Mouse (Mus musculus) hindbrain, embryonic 11.5 days (tissue): ENCODE measurements at regions not wholly inside any gene's neighbourhood (a gene's known extent, or its start where the extent isn't known, plus 50 kb on each side); places are given as distances from the start of the nearest gene placed in this dataset.

Experiments
- ATAC-seq: fragments of 200-750 bp; cut with Nextera tagmentation; 2 replicates; pipeline ENCODE4 v1.8.0; 2017; ENCODE audit warnings: mild to moderate bottlenecking, moderate TSS enrichment, moderate library complexity; ENCODE audit not compliant: low FRiP score
- DNase-seq: peaks from one replicate; pipeline ENCODE4 v3.0.0-alpha.2; 2015; ENCODE audit warnings: low spot score
- H3K27ac ChIP-seq: fragments of 300-500 bp; sonication (generic); 2 replicates; pipeline ENCODE4 v1.5.1; 2014; ENCODE audit warnings: mild to moderate bottlenecking, low read depth, low read length
- H3K27me3 ChIP-seq: fragments of 300-500 bp; sonication (generic); 2 replicates; pipeline ENCODE4 v1.6.1; 2014; ENCODE audit warnings: mild to moderate bottlenecking, low read length, moderate library complexity, mixed read lengths; ENCODE audit not compliant: control insufficient read depth, insufficient read depth
- H3K36me3 ChIP-seq: fragments of 300-500 bp; sonication (generic); 2 replicates; pipeline ENCODE4 v1.6.1; 2014; ENCODE audit warnings: mild to moderate bottlenecking, low read length, moderate library complexity, mixed read lengths; ENCODE audit not compliant: control insufficient read depth, insufficient read depth
- H3K4me1 ChIP-seq: fragments of 300-500 bp; sonication (generic); replicated peaks from 2 replicates; pipeline ENCODE4 v1.6.1; 2014; ENCODE audit warnings: low read length, mixed read lengths; ENCODE audit not compliant: control insufficient read depth, insufficient read depth
- H3K4me2 ChIP-seq: fragments of 300-500 bp; sonication (generic); replicated peaks from 2 replicates; pipeline ENCODE4 v1.6.1; 2014; ENCODE audit warnings: mild to moderate bottlenecking, low read depth, low read length
- H3K4me3 ChIP-seq: fragments of 300-500 bp; sonication (generic); 2 replicates; pipeline ENCODE4 v1.5.1; 2014; ENCODE audit warnings: low read depth, low read length
- H3K9ac ChIP-seq: fragments of 300-500 bp; sonication (generic); 2 replicates; pipeline ENCODE4 v1.6.1; 2014; ENCODE audit warnings: low read depth, low read length
- H3K9me3 ChIP-seq: fragments of 300-500 bp; sonication (generic); 2 replicates; pipeline ENCODE4 v1.6.1; 2016; ENCODE audit warnings: low read length; ENCODE audit not compliant: control insufficient read depth
- WGBS: fragments of 180-500 bp; shearing (Covaris S2); extraction: QIAGEN DNeasy Blood & Tissue Kit; methylation state at CpG from one replicate; pipeline ENCODE4 v1.1.7; 2014; 5-methylcytosine and 5-hydroxymethylcytosine counted together

DNA sequence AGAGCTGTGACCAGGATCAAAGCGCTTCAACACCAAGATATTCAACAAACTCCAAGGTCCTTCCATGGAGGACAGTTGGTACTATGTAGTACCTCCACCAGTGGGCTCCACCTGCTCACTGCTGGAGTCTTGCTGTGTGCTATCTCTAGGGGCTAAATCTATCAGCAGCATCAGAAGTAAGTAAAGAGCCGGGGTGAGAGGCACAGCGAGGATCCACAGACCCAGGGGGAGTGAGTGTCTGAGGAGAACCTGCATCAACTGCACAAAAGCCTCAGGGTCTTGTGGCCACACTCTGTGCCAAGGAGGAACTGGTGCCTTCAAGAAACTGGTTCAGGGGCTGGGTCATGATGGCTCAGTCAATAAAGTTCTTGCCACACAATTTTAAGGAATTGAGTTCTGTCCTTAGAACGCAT, 56.6 kb upstream of the Slc45a1 start:
- DNase-seq = no peak
- no peak for ATAC-seq
- WGBS = 69% methylated on average over 4 of the region's 4 CpGs
- Histone ChIP-seq H3K4me2 (no peak overlapping the region), H3K4me3 (no peak overlapping the region), H3K27ac (no peak overlapping the region), H3K27me3 (no peaks in the 10 kb centered on the region), H3K4me1 (0 out of 2 replicates have a peak, but pooled peaks cover 7% of the 10 kb centered on the region), H3K9ac (no peak overlapping the region), H3K36me3 (no peaks in the 10 kb centered on the region), H3K9me3 (no peaks in the 10 kb centered on the region)

DNA sequence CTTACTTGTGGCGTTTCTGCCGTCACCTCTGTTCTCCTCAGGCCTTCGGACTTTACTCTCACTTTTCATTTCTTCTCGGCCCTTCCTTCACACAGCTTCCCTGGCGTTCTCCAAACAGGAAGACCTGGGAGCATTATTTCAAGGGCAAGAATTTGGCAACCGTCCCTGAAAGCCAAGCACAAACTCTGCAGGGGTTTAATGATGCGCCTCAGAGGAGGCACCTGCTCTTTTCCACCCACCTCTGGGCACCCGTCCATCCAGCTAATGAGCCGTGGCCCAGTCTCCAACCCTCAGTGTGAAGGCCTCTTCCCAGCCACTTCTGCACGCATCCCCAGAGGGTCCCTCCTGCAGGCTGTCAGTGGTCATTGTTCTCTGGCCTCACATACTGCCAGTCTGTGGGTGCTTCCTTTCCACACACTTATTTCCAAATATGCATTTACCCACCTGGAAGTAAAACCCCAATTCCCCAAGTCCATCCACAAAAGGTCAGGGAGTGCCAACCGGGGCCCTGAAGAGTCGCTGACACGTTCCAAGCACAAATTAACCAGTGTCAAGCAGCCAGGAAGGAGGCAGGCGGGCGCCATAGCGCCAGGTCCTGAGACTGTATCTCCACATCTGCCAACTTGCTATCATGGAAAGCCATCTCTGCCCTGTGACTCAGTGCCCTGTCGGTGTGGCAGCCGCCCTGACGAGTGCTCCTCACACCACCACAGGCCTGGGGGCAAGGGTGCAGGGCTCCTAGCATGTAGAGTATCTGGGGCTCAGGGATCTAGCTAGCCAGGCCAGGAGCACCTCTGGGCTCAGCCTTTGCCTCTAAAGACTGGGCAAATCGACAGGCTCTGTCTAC, 56.0 kb upstream of the Slc45a1 start:
- Histone ChIP-seq H3K4me3 (no peak overlapping the region), H3K4me1 (0 out of 2 replicates have a peak, but pooled peaks cover 7% of the 10 kb centered on the region), H3K9me3 (no peaks in the 10 kb centered on the region), H3K27ac (no peak overlapping the region), H3K36me3 (no peaks in the 10 kb centered on the region), H3K27me3 (no peaks in the 10 kb centered on the region), H3K9ac (no peak overlapping the region), H3K4me2 (no peak overlapping the region)
- 76% methylated on average over 20 of the region's 20 CpGs for WGBS
- no peak for DNase-seq
- no peak for ATAC-seq

DNA sequence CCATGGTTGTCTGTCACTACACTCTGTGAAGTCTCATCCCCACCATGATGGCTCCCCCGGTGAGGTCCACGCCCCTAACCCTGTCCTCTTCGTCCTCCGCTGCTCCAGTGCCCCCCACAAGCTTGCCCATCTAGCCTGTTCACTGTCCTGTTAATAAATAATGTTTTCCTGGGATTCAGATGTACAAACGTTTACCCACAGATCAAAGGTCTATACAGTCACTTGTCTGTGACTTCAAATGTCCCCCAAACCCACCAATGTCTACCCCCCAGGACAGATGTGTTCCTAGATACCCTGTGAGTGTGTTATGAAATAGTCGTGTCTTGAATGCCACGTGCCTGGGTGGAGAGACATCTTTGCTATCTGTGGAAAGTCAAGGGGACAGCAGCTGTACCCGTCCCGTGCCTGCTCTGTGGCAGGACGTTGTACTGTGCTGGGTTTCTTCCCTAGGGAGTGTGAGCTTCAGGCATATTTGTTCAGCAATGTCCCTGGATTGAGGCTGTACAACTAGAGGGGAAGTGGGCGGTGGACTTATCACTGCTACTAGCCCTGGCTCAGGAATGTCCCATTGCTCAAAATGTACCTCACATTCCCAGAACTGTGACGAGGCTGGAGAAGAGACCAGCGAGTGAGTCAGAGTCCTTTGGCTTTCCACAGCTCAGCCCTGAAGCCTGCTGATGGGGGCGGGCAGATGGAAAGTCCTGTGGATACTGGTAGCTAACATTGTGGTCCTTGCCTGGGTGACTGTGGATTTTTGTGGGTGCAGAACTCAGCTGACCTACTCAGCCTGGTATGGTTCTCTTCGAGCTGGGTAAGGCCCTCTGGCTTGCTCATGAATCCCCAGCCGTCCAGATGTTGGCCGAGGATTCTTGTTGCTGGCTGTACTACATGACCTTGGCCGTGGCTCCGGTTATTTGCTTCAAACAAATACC, 55.1 kb upstream of the Slc45a1 start:
- Histone ChIP-seq H3K36me3 (no peaks in the 10 kb centered on the region), H3K27ac (no peak overlapping the region), H3K4me3 (no peak overlapping the region), H3K9me3 (no peaks in the 10 kb centered on the region), H3K9ac (no peak overlapping the region), H3K27me3 (no peaks in the 10 kb centered on the region), H3K4me2 (no peak overlapping the region), H3K4me1 (0 out of 2 replicates have a peak, but pooled peaks cover 7% of the 10 kb centered on the region)
- WGBS = 80% methylated on average over 19 of the region's 19 CpGs
- ATAC-seq (no peak), DNase-seq (no peak)

DNA sequence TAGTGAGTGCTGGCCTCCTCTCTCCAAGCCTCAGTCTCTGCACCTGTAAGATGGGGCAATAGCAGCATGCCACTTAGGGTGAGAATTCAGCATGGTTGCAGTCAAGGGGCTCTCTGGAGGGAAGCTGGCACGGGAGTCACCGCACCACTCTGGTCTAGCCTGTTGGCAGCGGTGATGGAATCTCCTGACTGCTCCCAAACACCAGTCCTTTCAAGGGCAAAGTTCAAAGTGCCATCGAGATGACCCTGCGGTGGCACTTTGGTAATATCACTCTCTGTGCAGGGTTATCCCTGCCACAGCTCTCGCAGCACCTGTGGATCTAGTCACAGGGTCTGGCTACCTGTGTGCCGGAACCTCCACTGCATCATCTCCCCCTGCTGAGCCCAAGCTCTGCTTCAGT, 54.3 kb upstream of the Slc45a1 start:
- Histone ChIP-seq H3K9me3 (no peaks in the 10 kb centered on the region), H3K4me1 (0 out of 2 replicates have a peak, but pooled peaks cover 7% of the 10 kb centered on the region), H3K36me3 (no peaks in the 10 kb centered on the region), H3K4me2 (no peak overlapping the region), H3K27ac (no peak overlapping the region), H3K4me3 (no peak overlapping the region), H3K9ac (no peak overlapping the region), H3K27me3 (no peaks in the 10 kb centered on the region)
- DNase-seq = no peak
- no peak for ATAC-seq
- WGBS = 90% methylated on average over 7 of the region's 7 CpGs

DNA sequence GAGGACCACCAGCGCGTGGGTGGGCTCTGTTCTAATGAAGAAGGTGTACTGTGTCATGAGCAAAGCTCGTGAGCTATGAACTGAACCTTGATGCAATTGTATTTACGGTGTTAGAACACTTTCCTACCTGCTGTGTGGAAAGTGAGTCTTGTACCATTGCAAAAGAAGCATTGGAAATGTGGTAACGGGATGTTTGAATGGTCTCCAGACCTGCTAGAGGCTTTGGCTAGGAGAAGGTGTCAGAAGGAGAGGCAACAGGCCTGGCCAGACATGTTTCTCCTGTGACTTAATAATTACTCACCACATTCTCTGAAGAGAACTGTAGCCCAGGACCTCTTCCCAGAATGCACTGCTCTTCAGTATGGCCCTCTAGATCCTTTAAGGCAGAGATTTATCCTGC, 51.3 kb upstream of the Slc45a1 start:
- ATAC-seq (no peak), DNase-seq (no peak)
- 95% methylated on average over 5 of the region's 5 CpGs for WGBS

More for the DNA sequence above, 51.3 kb upstream of the Slc45a1 start:
- H3K4me3 ChIP-seq = no peak overlapping the region
- no peak overlapping the region for H3K4me2 ChIP-seq
- H3K4me1 ChIP-seq = no peaks in the 10 kb centered on the region
- H3K9me3 ChIP-seq = no peaks in the 10 kb centered on the region
- H3K9ac ChIP-seq = no peak overlapping the region
- H3K27ac ChIP-seq = no peak overlapping the region
- H3K27me3 ChIP-seq = no peaks in the 10 kb centered on the region
- H3K36me3 ChIP-seq = no peaks in the 10 kb centered on the region
